Mouse (Mus musculus): Measurements from ENCODE around the gene Smco3. TPM values are rescaled to one million over a fixed set of nuclear protein-coding genes. Genes with fewer than 3 reads are reported as not detected.
A peak's percentile ranks its signal among the peaks of the same experiment; 100 is the strongest.
"Not testable (repeated sequence)": the region's sequence is repeated elsewhere in the genome, so short reads cannot be mapped to it uniquely, and the experiment has no call there.

Gene Smco3
- total RNA-seq, 4 experiments from 2014 or later, result not detected

DNA sequence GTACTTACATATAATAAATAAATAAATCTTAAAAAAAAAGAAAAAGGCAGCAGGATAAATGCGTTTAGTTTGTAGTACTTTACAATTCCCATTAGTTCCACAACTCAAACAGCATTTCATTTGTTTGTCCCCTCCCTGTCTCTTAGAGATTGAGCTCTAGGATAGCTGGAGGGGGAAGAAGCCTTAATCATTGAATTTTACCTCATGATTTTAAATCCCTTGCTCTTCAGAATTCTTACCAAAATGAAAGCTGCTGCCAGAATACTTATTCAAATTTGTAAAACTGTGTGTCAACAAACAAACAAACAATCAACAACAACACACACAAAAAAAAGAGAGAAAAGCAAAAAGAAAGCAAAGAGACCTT, 29.9 kb downstream of the Smco3 start:
- DNase-seq (ENCODE audit: low spot score), result no peak

DNA sequence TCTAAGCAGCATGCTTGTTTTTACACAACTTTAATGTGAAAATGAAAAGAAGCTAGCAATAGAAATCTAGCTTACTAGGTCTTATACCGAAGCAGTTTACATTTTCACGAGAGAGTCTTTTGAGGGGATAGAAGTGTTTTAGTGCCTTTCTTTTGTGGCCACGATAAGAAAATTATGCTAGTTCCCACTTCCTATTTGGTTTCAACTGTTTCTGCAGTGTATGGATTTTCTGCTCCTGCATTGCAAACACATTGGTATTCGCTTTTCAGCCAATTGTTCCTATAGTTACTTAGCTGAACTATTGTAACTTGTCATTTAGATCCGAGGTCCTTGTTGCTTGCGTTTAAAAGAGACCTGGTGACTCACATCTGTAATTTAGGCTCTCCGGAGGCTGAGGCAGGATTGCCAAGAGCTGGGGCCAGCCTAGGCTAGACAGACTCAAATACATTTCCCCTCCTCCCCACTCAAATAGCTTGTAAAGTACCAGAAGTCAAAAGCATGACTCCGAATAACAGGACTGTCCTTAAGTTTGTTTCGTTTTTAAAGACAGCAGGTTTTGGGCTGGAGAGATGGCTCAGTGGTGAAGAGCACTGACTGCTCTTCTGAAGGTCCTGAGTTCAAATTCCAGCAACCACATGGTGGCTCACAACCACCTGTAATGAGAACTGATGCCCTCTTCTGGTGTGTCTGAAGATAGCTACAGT, 30.4 kb downstream of the Smco3 start:
- no peak for DNase-seq (ENCODE audit: low spot score)

DNA sequence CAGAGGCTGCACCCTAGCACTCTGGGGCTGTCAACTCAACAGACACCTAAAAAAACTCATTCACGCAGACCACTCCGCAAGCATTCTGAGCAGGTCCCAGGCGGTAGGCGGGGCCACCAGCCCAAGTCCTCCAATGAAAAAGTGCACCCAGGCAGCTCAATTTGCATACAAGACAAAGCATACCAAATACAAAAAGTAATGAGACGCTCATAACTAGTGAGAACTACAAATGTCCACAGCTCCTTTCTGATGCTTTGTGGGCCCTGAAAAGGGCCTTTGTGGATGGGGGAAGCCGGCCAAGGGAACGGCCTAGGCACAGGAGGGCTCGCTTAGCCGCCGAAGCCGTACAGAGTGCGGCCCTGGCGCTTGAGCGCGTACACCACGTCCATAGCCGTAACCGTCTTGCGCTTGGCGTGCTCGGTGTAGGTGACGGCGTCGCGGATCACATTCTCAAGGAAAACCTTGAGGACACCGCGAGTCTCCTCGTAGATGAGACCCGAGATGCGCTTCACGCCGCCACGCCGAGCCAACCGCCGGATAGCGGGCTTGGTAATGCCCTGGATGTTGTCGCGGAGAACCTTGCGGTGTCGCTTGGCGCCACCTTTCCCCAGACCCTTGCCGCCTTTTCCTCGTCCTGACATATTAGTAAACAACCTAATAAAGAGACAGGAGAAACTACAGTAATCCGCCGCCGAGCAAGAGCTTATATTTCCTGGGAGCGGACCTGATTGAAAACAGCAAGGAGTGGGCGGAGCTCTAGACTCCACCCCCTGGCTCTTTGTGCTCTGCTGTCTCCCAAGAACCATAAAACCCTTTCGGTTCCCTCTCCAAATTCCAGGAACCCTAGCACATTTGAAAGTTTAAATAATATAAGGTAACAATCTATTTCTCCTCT, 31.3 kb downstream of the Smco3 start, which contains the start of gene Hist4h4:
Gene Hist4h4, minus strand, starts transcription at position 677 of the 895 bp plus-strand sequence.
- peak; percentile 98 for DNase-seq (ENCODE audit: low spot score)

DNA sequence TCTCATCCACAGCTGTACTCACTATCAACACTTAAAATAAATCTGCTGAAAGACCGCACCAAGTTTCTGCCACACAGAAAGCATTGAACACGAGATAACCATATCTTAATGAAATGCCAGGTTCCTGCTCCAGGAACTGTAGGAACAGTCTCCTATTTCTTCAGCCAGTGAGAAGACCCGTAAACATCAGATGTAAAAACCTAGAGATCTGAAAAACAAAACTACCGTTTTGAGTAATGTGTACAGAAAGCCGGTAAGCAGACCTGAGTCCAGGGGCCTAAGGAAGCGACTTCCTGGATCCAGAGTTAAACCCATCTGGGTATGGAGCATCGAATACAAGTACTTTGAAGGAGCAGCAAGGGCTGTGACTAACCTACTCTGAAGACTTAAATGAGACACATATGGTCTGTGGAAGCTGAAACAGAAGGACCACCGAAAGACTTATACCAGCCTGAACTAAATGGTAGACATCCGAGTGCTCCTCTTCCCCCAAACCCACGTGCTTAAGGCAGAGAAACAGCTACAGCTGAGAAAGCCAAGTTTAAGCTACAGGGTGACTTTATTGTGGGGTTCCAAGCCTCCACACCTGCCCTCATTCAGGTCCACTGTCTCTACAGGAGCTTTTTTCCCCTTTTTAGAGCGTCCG, 32.0 kb downstream of the Smco3 start:
- DNase-seq (ENCODE audit: low spot score), result no peak

DNA sequence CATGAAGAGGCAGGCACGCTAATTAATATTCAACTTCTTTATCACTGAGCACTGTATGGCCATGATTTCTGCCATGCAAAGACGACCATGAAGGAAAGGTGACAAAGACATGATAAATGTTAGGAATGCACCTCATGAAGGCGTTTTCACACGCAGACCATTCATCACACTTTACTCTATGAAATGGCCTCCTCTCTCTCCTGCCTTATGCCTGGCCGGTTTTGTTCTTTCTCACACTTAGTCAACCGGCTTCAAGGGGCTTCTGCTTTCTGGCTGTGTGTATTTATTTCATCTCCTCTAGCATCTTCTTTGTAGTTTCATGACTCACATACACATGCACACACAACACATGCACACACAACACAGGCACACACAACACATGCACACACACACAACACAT, 34.0 kb downstream of the Smco3 start:
- no peak for DNase-seq (ENCODE audit: low spot score)

DNA sequence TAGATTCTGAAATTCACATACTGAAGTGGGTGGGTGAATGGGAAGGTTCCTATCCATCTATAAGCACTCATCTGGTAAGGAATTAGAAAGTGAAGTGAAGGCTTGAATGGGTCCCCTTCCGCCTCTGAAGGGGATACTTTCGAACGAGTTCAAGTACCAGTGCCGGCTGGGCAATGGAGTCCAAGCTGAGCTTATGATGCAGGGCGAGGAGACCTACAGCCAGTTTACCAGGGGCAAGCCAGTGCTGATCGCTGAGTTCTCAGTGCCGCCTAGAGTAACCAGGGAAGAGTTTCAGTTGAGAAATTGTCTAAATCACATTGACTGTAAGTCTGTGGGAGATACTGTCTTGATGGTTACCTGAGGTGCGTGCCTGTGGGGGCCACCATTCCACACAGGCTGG, 34.5 kb downstream of the Smco3 start:
- no peak for DNase-seq (ENCODE audit: low spot score)

DNA sequence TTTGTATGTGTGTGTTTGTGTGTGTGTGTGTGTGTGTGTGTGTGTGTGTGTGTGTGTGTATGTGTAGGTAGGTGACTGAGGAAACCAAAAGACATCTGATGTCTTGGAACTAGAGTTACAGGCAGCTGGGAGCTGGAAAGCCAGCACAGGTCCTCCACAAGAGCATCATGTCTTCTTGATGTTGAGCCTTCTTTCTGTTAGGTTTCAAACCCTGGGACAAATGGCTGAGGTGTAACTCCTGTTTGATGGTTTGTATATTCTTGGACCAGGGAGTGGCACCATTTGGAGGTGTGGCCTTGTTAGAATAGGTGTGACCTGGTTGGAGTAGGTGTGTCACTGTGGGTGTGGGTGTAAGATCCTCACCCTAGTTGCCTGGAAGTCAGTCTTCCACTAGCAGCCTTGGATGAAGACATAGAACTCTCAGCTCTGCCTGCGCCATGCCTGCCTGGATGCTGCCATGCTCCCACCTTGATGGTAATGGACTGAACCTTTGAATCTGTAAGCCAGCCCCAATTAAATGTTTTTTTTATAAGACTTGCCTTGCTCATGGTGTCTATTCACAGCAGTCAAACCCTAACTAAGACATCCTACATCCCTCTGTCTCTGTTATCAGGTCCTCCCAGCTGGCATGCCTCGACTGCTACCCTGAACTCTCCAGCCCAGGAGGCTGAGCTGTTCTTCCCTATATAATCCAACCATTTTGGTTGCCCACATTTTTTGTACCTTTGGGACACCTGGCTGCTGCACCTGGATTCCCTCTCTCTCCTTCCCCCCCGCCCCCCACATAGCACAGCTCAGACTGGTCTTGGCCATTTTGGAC, 37.2 kb downstream of the Smco3 start:
- DNase-seq (ENCODE audit: low spot score), result not testable (repeated sequence)

DNA sequence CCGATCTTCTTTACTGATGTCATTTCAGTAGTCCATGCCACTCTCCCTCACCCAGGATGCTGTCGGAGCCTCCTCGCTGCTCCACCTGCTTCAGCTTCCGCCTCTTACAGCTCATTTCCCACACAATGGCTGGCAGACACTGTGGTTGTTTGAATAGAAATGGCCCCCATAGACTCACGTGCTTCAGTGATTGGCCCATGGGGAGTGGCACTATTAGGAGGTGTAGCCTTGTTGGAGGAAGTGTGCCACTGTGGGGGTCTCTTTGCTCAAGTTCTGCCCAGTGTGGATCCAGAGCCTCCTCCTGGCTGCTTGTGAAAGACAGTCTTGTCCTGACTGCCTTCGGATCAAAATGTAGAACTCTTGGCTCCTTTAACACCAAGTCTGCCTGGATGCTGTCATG, 39.4 kb downstream of the Smco3 start:
- DNase-seq (ENCODE audit: low spot score), result no peak

DNA sequence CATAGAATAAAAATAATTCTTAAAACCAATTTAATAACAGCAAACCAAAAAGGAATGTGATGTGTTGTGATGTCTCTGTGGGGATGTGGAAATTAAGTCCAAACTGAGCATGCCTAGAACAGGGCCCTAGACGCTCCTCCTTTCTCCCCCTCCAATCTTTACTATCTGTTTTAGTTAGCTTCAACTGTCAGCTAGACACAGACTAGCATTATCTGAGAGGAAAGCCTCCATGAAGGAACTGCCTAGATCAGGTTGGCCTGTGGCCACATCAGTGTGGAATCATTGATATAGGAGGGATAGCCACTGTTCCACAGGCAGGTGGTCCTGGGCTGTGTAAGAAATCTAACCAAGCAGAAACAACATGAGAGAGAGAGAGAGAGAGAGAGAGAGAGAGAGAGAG, 40.1 kb downstream of the Smco3 start:
- DNase-seq (ENCODE audit: low spot score), result no peak

DNA sequence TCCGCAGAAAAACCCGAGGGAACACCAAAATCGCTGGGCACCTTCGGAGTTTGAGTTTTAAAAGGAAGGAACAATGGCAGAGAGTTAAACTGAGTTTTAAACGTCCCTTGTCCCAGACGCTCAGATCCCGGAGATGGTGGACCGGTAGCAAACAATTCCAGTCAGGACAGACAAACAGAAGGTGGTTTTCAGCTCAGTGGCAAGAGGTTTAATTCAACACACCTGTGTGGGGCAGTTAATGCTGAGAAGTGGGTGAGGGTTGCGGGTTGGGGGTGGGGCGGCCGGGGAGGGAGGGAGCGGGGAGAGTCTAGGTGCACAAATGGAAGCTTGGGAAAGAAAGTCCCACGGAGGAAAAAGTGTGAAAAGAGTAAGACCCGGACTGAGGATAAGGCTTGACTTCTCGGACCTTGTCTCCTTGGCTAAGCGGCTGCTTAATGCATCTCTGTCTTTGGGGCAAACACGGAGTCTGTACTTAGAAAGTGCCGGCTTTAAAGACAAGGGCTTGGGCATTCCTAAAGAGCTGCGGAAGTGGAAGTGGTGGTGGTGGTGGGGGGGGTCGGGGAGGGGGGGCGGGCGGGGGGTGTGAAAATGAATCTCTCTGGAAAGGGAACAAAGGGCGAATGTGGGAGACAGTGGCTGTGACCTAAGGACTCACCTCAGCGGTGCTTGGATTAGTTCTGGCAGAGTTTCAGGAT, 41.3 kb downstream of the Smco3 start:
- DNase-seq (ENCODE audit: low spot score), result no peak

DNA sequence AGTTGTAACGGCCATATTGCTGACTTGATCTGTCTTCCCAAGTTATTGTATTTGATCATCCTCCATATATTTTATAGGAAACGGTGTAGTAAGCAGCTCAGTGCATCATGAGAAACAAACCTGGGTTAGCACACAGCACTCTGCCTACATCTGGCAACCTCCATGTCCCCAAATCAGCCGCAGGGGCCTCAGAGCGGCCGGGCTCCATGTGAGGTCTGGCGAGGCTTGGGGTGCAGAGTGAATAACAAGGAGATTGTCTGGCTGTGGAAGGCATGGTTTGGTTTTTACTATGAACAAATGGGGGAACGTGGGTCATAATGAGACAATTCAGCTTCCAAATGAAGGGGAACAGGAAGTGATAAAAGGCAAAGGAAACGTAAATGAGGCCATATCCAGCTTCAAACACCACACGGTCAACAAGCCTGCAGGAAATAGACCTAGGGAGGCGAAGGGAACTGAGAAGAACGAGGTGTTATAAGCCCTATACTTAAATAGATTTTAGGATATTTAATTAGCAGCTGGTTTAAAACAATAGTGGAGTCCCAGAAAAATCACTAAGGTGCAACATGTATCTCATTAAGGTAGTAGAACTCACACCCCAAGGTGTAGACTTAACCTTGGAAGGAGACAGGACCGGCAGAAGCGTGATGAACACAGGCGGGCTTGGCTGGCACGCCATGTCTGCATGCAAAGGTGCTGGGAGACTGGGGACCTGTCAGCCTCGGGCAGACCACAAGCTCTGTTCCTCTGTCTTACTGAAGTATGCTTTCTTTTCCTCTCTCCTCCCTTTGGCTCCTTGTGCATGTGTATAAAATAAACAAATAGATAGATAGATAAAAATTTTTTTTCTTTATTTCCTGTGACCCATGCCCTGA, 42.1 kb downstream of the Smco3 start:
- DNase-seq (ENCODE audit: low spot score), result no peak

DNA sequence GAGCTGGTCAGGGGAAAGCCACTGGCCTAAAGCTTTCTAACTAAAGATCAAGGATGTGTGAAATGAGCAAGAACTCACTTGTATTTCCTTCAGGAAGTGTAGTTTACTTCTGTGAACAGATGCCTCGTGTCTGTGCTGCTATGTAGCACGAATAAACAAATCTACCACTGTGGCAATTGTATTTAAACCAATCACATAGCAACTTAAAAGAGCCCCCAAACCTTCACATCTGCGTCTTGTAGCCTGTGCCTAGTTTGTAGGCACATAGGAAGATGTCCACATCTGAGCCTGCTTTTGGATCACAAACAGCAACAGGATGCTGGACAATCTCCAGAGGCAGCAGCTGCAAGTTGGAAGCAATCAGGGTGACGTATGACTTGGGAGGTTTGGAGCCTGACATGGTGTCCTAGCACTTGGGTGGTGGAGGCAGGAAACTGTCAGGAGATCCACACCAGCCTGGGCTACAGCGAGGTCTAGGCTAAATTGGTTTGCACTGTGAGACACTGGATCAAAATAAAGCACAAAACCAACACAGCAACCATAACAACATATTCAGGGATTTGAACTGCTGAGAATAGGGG, 45.8 kb downstream of the Smco3 start:
- peak; percentile 82 for DNase-seq (ENCODE audit: low spot score)

DNA sequence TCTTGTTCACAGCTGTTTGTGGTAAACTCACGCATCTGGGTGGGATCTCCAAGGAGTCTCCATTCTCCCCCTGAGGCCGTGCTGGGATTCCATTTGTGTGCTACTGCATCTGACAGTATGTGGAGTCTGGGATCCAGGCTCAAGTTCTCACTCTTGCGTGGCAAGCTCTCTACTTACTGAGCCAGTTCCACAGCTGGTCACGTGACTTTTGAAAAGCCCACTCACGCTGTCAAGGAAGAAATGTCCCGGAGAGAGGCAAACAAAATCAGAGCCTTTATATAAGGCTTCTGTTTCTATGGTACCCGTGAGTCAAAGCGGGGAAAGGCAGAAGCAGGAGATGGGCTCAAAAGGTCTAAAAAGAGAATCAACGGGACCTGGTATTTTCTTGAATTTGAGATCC, 52.5 kb downstream of the Smco3 start:
- DNase-seq (ENCODE audit: low spot score), result no peak

DNA sequence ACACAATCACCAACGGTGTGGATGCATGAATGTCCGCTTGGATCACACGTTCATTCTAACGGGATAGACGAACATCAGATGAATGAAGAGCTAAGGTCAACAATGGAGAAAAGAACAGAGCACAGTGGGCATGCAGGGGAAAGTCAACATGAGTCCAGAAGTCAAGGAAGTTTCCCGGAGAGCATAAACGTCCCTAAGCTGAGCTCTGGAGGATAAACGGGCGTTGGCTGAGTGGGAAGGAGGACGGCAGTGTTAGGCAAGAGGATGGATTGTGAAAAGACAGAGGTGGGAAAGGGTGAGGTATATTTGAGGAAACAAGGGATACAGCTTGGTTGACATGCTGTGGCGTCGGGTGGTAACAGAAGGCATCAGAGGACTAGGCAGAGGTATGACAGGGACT, 53.1 kb downstream of the Smco3 start:
- no peak for DNase-seq (ENCODE audit: low spot score)

DNA sequence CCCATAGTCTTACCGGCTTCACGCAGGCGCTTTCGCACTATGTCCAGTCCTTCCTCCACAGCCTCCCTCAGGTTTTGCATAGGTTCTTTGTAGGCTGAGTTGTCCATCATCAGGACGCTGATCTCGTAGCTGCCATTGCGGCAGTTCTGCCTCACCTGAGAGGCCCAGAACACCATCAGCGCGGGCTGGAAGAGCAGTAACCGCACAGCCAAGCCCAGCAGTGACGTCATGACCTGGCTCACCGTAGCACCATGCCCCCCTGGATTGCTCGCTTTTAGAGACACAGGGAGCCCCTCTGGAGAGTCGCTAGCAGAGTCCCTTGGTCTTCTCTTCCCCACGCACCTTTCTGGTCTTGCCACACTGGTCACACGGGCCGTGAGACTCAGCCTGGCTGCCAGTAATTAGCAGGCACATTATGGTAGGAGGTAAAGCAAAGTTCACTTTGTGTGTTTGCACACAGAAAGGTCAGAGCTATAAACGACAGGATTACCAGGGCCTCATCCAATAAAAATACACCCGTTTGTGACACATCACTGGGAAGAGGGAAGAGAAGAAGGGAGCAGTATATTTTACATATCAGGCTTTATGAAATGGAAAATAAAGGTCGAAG, 53.8 kb downstream of the Smco3 start, which contains the start of gene Gucy2c:
Gene Gucy2c, minus strand, starts transcription at position 389 of the 610 bp plus-strand sequence.
- no peak for DNase-seq (ENCODE audit: low spot score)

Measured in heart, adult 8-10 months (tissue).